Mouse (Mus musculus): Measurements from ENCODE around the gene Pcsk6.

- TF ChIP-seq POLR2A (IDR thresholded peaks at IDR 0.05; ENCODE audit: borderline replicate concordance, extremely low read depth, low read depth, low read length) (no peak), CTCF (IDR thresholded peaks at IDR 0.05; ENCODE audit: insufficient read depth, low read length) (peak; percentile 18; the same call in 1 of the 2 replicates)
Observed at GRCm38 (mm10) chr7:66027747-66028146, 166.2 kb downstream of the Pcsk6 start.
